Mouse (Mus musculus): Measurements from ENCODE around the gene Chmp5. TPM values are rescaled to one million over a fixed set of nuclear protein-coding genes. Genes with fewer than 3 reads are reported as not detected.

Gene Chmp5
- total and polyA plus RNA-seq, 3 experiments = 2.9 to 188 (median 76.5) TPM

- H3K27me3 ChIP-seq (ENCODE audit: insufficient read depth, low read length) = no peaks in the 10 kb centered on the region
- H3K4me3 ChIP-seq (ENCODE audit: low read depth, low read length) = no peak overlapping the region
- H3K36me3 ChIP-seq (replicated peaks) = peaks cover 95% of the 10 kb centered on the region
- no peaks in the 10 kb centered on the region for H3K9me3 ChIP-seq (replicated peaks)
- no peak for TF ChIP-seq POLR2AphosphoS5 (IDR thresholded peaks at IDR 0.05; ENCODE audit: insufficient replicate concordance, low read depth, low read length)
- no peak for TF ChIP-seq CTCF (IDR thresholded peaks at IDR 0.05; ENCODE audit: low read depth, low read length)
- no peak for TF ChIP-seq GATA2 (IDR thresholded peaks at IDR 0.05; ENCODE audit: borderline replicate concordance, low read depth, low read length)
- TF ChIP-seq TAL1 (conservative IDR thresholded peaks at IDR 0.05; ENCODE audit: low read depth, low read length) = no peak
- no peak for TF ChIP-seq GATA1 (IDR thresholded peaks at IDR 0.05; ENCODE audit: borderline replicate concordance, low read length)
- DNase-seq (ENCODE audit: low spot score) (no peak), ATAC-seq (ENCODE audit: extremely low read depth, insufficient number of reproducible peaks, low FRiP score, poor library complexity, severe bottlenecking) (no peak)
- H3K4me1 ChIP-seq (ENCODE audit: insufficient read depth, low read depth, low read length) = peaks cover 13% of the 10 kb centered on the region
Measured at GRCm38 (mm10) chr4:40989633-40990032, 41.4 kb downstream of the Chmp5 start.

- Histone ChIP-seq H3K27me3 (ENCODE audit: insufficient read depth, low read length) (no peaks in the 10 kb centered on the region), H3K4me1 (ENCODE audit: insufficient read depth, low read depth, low read length) (peaks cover 58% of the 10 kb centered on the region), H3K9me3 (replicated peaks) (no peaks in the 10 kb centered on the region), H3K4me3 (ENCODE audit: low read depth, low read length) (no peak overlapping the region), H3K36me3 (replicated peaks) (peaks cover 95% of the 10 kb centered on the region)
- TF ChIP-seq GATA2 (IDR thresholded peaks at IDR 0.05; ENCODE audit: borderline replicate concordance, low read depth, low read length) (no peak), TAL1 (conservative IDR thresholded peaks at IDR 0.05; ENCODE audit: low read depth, low read length) (peak; percentile 64)
- ATAC-seq (ENCODE audit: extremely low read depth, insufficient number of reproducible peaks, low FRiP score, poor library complexity, severe bottlenecking) (no peak), DNase-seq (ENCODE audit: low spot score) (no peak)
Measured at GRCm38 (mm10) chr4:40996302-40996701, 48.1 kb downstream of the Chmp5 start.

GRCm38 (mm10) chr4:40997916-40998315, 49.7 kb downstream of the Chmp5 start:
- no peak for DNase-seq (ENCODE audit: low spot score)
- no peaks in the 10 kb centered on the region for H3K9me3 ChIP-seq (replicated peaks)
- no peak for ATAC-seq (ENCODE audit: extremely low read depth, insufficient number of reproducible peaks, low FRiP score, poor library complexity, severe bottlenecking)
- peaks cover 55% of the 10 kb centered on the region for H3K4me1 ChIP-seq (ENCODE audit: insufficient read depth, low read depth, low read length)
- H3K27me3 ChIP-seq (ENCODE audit: insufficient read depth, low read length) = no peaks in the 10 kb centered on the region
- TF ChIP-seq TAL1 (conservative IDR thresholded peaks at IDR 0.05; ENCODE audit: low read depth, low read length) = 0 out of 2 replicates have a peak, but pooled peaks have one; percentile 27
- no peak for TF ChIP-seq POLR2AphosphoS5 (IDR thresholded peaks at IDR 0.05; ENCODE audit: insufficient replicate concordance, low read depth, low read length)
- no peak for TF ChIP-seq GATA1 (IDR thresholded peaks at IDR 0.05; ENCODE audit: borderline replicate concordance, low read length)
- peaks cover 98% of the 10 kb centered on the region for H3K36me3 ChIP-seq (replicated peaks)
- H3K4me3 ChIP-seq (ENCODE audit: low read depth, low read length) = no peak overlapping the region

GRCm38 (mm10) chr4:41000271-41000670, 52.1 kb downstream of the Chmp5 start:
- peaks cover 99% of the 10 kb centered on the region for H3K36me3 ChIP-seq (replicated peaks)
- TF ChIP-seq CTCF (IDR thresholded peaks at IDR 0.05; ENCODE audit: low read depth, low read length) (no peak), GATA2 (IDR thresholded peaks at IDR 0.05; ENCODE audit: borderline replicate concordance, low read depth, low read length) (no peak), TAL1 (conservative IDR thresholded peaks at IDR 0.05; ENCODE audit: low read depth, low read length) (no peak), POLR2AphosphoS5 (IDR thresholded peaks at IDR 0.05; ENCODE audit: insufficient replicate concordance, low read depth, low read length) (no peak), GATA1 (IDR thresholded peaks at IDR 0.05; ENCODE audit: borderline replicate concordance, low read length) (no peak)
- no peak overlapping the region for H3K4me3 ChIP-seq (ENCODE audit: low read depth, low read length)
- no peaks in the 10 kb centered on the region for H3K27me3 ChIP-seq (ENCODE audit: insufficient read depth, low read length)
- ATAC-seq (ENCODE audit: extremely low read depth, insufficient number of reproducible peaks, low FRiP score, poor library complexity, severe bottlenecking) (no peak), DNase-seq (ENCODE audit: low spot score) (no peak)
- H3K4me1 ChIP-seq (ENCODE audit: insufficient read depth, low read depth, low read length) = peaks cover 41% of the 10 kb centered on the region
- H3K9me3 ChIP-seq (replicated peaks) = no peaks in the 10 kb centered on the region

- no peak for TF ChIP-seq CTCF (IDR thresholded peaks at IDR 0.05; ENCODE audit: low read depth, low read length)
- no peak for TF ChIP-seq POLR2AphosphoS5 (IDR thresholded peaks at IDR 0.05; ENCODE audit: insufficient replicate concordance, low read depth, low read length)
- no peak for TF ChIP-seq GATA2 (IDR thresholded peaks at IDR 0.05; ENCODE audit: borderline replicate concordance, low read depth, low read length)
- TF ChIP-seq TAL1 (conservative IDR thresholded peaks at IDR 0.05; ENCODE audit: low read depth, low read length) = no peak
- no peak for TF ChIP-seq GATA1 (IDR thresholded peaks at IDR 0.05; ENCODE audit: borderline replicate concordance, low read length)
- Histone ChIP-seq H3K27me3 (ENCODE audit: insufficient read depth, low read length) (no peaks in the 10 kb centered on the region), H3K36me3 (replicated peaks) (peaks cover 95% of the 10 kb centered on the region), H3K4me3 (ENCODE audit: low read depth, low read length) (no peak overlapping the region), H3K9me3 (replicated peaks) (no peaks in the 10 kb centered on the region), H3K4me1 (ENCODE audit: insufficient read depth, low read depth, low read length) (peaks cover 35% of the 10 kb centered on the region)
- DNase-seq (ENCODE audit: low spot score) (no peak), ATAC-seq (ENCODE audit: extremely low read depth, insufficient number of reproducible peaks, low FRiP score, poor library complexity, severe bottlenecking) (no peak)
Measured at GRCm38 (mm10) chr4:41000842-41001639, 52.8 kb downstream of the Chmp5 start.

- ATAC-seq (ENCODE audit: extremely low read depth, insufficient number of reproducible peaks, low FRiP score, poor library complexity, severe bottlenecking) = peak; percentile 86
- DNase-seq (ENCODE audit: low spot score) = peak; percentile 43
- Histone ChIP-seq H3K9me3 (replicated peaks) (no peaks in the 10 kb centered on the region), H3K36me3 (replicated peaks) (peaks cover 97% of the 10 kb centered on the region), H3K27me3 (ENCODE audit: insufficient read depth, low read length) (no peaks in the 10 kb centered on the region), H3K4me3 (ENCODE audit: low read depth, low read length) (no peak overlapping the region), H3K4me1 (ENCODE audit: insufficient read depth, low read depth, low read length) (peaks cover 34% of the 10 kb centered on the region)
- no peak for TF ChIP-seq CTCF (IDR thresholded peaks at IDR 0.05; ENCODE audit: low read depth, low read length)
- no peak for TF ChIP-seq GATA2 (IDR thresholded peaks at IDR 0.05; ENCODE audit: borderline replicate concordance, low read depth, low read length)
- TF ChIP-seq POLR2AphosphoS5 (IDR thresholded peaks at IDR 0.05; ENCODE audit: insufficient replicate concordance, low read depth, low read length) = no peak
- no peak for TF ChIP-seq GATA1 (IDR thresholded peaks at IDR 0.05; ENCODE audit: borderline replicate concordance, low read length)
- 0 out of 2 replicates have a peak, but pooled peaks have one; percentile 28 for TF ChIP-seq TAL1 (conservative IDR thresholded peaks at IDR 0.05; ENCODE audit: low read depth, low read length)
Measured at GRCm38 (mm10) chr4:41013351-41013750, 65.1 kb downstream of the Chmp5 start.

Other genes starting within 250 kb of the Chmp5 start
- gene Aptx, start 245.2 kb upstream of the Chmp5 start, total RNA-seq (2014; fragmentation: Nextera tagmentation) = 10.9 and 11.1 TPM in 2 replicates
- gene Aptx, start 245.2 kb upstream of the Chmp5 start, total RNA-seq (2017) = 11.8 and 12.4 TPM in 2 replicates
- gene Aptx, start 245.2 kb upstream of the Chmp5 start, polyA plus RNA-seq (2012) = 1.6 and 5.2 TPM in 2 replicates
- 174 and 178 TPM in 2 replicates for gene Dnaja1, start 226.3 kb upstream of the Chmp5 start, total RNA-seq (2014; fragmentation: Nextera tagmentation)
- 232 and 353 TPM in 2 replicates for gene Dnaja1, start 226.3 kb upstream of the Chmp5 start, total RNA-seq (2017)
- gene Dnaja1, start 226.3 kb upstream of the Chmp5 start, polyA plus RNA-seq (2012) = 124 and 221 TPM in 2 replicates
- gene Smu1, start 190.5 kb upstream of the Chmp5 start, total RNA-seq (2014; fragmentation: Nextera tagmentation) = 50.2 and 51.4 TPM in 2 replicates
- gene Smu1, start 190.5 kb upstream of the Chmp5 start, total RNA-seq (2017) = 141 and 149 TPM in 2 replicates
- gene Smu1, start 190.5 kb upstream of the Chmp5 start, polyA plus RNA-seq (2012) = 6.6 and 9.1 TPM in 2 replicates
- gene B4galt1, start 94.4 kb upstream of the Chmp5 start, total RNA-seq (2014; fragmentation: Nextera tagmentation) = 30.3 and 39.1 TPM in 2 replicates
- 12.6 and 15.4 TPM in 2 replicates for gene B4galt1, start 94.4 kb upstream of the Chmp5 start, total RNA-seq (2017)
- 19.6 and 19.7 TPM in 2 replicates for gene B4galt1, start 94.4 kb upstream of the Chmp5 start, polyA plus RNA-seq (2012)
- gene Spink4, start 28.4 kb upstream of the Chmp5 start, total RNA-seq (2014; fragmentation: Nextera tagmentation) = not detected in 2 replicates
- not detected in 2 replicates for gene Spink4, start 28.4 kb upstream of the Chmp5 start, total RNA-seq (2017)
- gene Spink4, start 28.4 kb upstream of the Chmp5 start, polyA plus RNA-seq (2012) = not detected in 2 replicates
- 67.9 and 75.6 TPM in 2 replicates for gene Bag1, start 113 bp upstream of the Chmp5 start, total RNA-seq (2014; fragmentation: Nextera tagmentation)
- gene Bag1, start 113 bp upstream of the Chmp5 start, total RNA-seq (2017) = 232 and 257 TPM in 2 replicates
- gene Bag1, start 113 bp upstream of the Chmp5 start, polyA plus RNA-seq (2012) = 233 and 300 TPM in 2 replicates
- gene Nfx1, start 22.5 kb downstream of the Chmp5 start, total RNA-seq (2014; fragmentation: Nextera tagmentation) = 152 and 153 TPM in 2 replicates
- 126 and 135 TPM in 2 replicates for gene Nfx1, start 22.5 kb downstream of the Chmp5 start, total RNA-seq (2017)
- 44.0 and 49.1 TPM in 2 replicates for gene Nfx1, start 22.5 kb downstream of the Chmp5 start, polyA plus RNA-seq (2012)
- gene Aqp7, start 99.7 kb downstream of the Chmp5 start, total RNA-seq (2014; fragmentation: Nextera tagmentation) = not detected in 2 replicates
- not detected in 2 replicates for gene Aqp7, start 99.7 kb downstream of the Chmp5 start, total RNA-seq (2017)
- gene Aqp7, start 99.7 kb downstream of the Chmp5 start, polyA plus RNA-seq (2012) = not detected in 2 replicates
- gene Aqp3, start 149.8 kb downstream of the Chmp5 start, total RNA-seq (2014; fragmentation: Nextera tagmentation) = not detected in 2 replicates
- 0.76 and 0.98 TPM in 2 replicates for gene Aqp3, start 149.8 kb downstream of the Chmp5 start, total RNA-seq (2017)
- gene Aqp3, start 149.8 kb downstream of the Chmp5 start, polyA plus RNA-seq (2012) = 1.1 and 1.9 TPM in 2 replicates
- 28.5 and 29.9 TPM in 2 replicates for gene Nol6, start 176.0 kb downstream of the Chmp5 start, total RNA-seq (2014; fragmentation: Nextera tagmentation)
- gene Nol6, start 176.0 kb downstream of the Chmp5 start, total RNA-seq (2017) = 14.8 and 15.9 TPM in 2 replicates
- 73.1 and 82.3 TPM in 2 replicates for gene Nol6, start 176.0 kb downstream of the Chmp5 start, polyA plus RNA-seq (2012)
- 220 and 322 TPM in 2 replicates for gene Ube2r2, start 187.3 kb downstream of the Chmp5 start, total RNA-seq (2014; fragmentation: Nextera tagmentation)
- gene Ube2r2, start 187.3 kb downstream of the Chmp5 start, total RNA-seq (2017) = 35.7 and 44.8 TPM in 2 replicates
- 40.8 and 40.9 TPM in 2 replicates for gene Ube2r2, start 187.3 kb downstream of the Chmp5 start, polyA plus RNA-seq (2012)